Mouse (Mus musculus): ENCODE measurements around the gene Cd68.

Gene Cd68

GRCm38 (mm10) chr11:69693421-69693965 is 27.5 kb upstream of the Cd68 start:
- DNase-seq, result no peak

DNA sequence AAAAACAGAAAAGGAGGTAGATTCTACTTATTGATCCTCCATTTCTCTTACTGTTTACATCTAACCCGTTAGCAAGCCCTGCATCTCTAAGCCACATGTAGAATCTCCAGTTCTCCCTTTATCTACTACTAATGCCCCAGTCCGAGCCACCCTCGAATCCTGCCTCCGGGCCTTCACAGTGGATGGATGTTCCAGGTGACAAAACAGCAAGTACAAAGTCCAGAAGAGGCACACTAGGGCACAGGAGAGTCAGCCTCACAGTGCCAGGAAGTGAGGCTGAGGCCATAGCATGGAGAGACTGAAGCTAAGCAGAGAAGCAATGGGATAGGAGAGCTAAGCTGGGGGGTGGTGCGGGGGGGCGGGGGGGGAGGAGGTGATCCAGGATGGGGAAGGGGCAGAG is 26.9 kb upstream of the Cd68 start:
- DNase-seq, result peak; percentile 78

DNA sequence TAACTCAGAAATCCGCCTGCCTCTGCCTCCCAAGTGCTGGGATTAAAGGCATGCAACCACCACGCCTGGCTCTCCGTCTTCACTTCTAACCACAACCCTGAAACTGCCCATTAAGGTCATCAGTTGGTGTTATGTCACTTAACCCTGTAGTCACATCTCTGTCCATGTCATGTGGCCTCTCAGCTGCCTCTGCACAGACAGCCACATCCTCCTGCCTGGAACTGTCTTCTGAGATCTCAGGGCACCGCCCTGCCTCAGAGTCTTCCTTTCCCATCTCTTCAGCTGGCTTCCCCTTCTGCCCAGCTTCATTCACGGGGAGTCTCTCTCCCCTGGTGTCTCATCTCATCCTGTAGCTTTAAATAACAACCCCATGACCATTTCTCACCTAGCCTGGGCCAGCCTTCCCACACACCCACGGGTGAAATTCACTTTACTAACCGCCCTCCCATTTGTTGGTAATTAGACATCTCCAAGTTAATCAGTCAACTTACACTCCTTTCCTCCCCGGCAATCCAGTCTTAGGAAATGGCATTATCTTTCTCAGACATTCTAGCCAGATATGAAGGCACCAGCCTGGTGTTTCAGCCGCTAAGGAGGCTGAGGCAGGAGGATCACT is 26.4 kb upstream of the Cd68 start:
- DNase-seq, result peak; percentile 63

DNA sequence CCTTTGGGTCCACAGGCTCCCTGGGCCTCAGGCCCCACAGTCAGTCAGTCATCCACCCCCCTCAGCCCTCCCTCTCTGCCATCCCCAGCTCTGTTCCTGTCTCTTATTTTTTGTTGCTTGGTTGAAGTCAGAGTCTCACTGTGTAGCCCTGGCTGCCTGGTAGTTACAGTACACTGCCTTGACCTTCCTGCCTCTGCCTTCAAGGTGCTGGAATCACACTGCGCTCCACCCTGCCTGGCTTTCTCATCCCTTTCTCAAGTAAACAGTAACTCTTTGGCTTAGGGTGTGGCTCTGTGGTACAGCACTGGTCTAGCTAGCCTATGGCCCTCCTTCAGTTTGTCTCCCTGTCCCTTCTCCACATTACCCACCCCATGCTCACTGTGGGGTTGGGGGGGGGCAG is 23.9 kb upstream of the Cd68 start:
- peak; percentile 58 for DNase-seq

DNA sequence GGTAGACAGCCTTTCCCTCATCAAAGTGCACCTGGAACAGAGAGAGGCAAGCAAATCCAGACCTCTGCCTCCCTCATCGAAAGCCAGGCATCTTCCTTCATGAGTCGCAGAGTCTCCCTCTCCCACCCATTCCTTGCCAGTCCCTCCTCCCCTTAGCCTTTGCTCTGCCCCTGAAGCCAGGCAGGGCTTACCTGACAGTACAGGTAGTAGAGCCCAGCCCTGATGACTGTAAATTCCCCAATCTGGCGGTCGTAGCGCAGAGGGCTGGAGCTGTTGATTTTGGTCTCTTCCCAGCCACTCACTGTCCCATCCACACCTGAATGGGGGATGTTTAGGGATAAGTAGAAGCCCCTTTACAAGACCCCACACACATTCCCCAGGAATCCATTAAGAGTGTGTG is 21.1 kb upstream of the Cd68 start:
- no peak for DNase-seq

GRCm38 (mm10) chr11:69686377-69686776 is 20.4 kb upstream of the Cd68 start:
- peak; percentile 69 for DNase-seq

- DNase-seq, result peak; percentile 94
These were observed 19.7 kb upstream of the Cd68 start, which contains the start of gene Tnfsf13 for GRCm38 (mm10) chr11:69685526-69686148. TSS of gene Tnfsf13 (minus strand) at chr11:69685784.

DNA sequence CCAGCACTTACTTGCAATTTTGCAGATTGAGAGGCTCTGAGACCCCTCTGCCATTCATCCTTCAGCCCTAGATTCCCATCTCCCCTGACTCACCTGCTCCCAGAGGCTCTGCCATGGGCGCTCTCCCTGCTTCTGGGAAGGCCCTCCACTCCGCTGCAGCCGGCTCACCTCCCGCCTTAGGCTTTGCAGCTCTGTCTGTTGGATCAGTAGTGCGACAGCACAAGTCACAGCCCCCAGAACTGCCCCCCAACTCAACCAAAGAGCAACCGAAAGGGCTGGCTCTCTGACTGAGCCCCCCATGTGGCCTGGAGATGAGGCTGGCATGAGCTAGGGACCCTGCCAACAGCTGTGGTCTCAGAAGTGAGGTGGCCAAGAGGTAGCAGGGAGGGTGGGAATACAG is 19.0 kb upstream of the Cd68 start:
- no peak for DNase-seq

GRCm38 (mm10) chr11:69684128-69684745 is 18.3 kb upstream of the Cd68 start:
- no peak for DNase-seq

- DNase-seq, result no peak
These were observed 17.6 kb upstream of the Cd68 start for GRCm38 (mm10) chr11:69683576-69683975.

GRCm38 (mm10) chr11:69682840-69683533 is 17.0 kb upstream of the Cd68 start:
- DNase-seq, result peak; percentile 80

- peak; percentile 37 for DNase-seq
These were observed 16.4 kb upstream of the Cd68 start for GRCm38 (mm10) chr11:69682209-69682839.

DNA sequence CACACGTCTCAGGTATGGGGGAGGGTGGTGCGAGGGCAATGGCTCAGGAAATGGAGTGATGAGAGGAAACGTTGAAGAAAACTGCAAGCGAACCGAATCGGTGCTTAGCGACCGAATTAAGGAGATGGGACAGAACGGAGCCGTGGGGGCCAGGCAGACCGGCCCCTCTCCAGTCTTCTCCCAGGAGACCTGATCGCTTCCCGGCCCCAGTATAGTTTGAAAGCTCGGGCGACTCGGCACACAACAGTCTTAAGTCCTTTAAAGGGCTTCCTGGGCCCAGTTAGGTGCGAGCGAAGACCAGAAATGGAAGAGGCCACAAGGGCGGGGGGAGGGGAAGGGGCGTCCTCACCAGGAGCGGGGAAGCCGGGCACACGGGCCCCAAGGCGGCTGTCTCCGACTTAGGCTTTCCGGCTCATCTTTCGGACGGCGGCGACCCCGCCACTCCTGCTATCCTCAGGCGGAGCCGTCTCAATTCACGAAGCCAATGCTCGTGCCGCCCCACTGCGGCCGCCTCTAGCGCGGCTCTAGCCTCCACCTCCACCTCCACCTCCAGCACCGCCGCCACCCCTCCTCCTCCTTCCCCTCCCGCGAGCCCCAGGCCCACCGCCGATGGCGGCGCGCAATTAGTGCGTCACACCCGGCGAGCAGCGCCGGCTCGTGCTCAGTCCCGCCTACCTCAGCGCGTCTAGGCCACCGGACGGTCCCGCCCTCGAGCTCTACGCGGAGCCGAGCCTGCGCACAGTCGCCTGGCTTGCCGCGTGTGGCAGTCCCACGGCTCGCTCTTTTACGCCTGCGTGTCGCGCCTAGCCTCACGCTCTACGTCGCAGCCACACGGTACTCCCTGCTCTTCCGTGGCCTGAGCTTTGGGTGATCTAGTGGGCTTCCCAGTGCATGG is 15.6 kb upstream of the Cd68 start, which contains the start of gene Senp3:
Gene Senp3, minus strand, starts transcription at position 771 of the 895 bp plus-strand sequence.
- DNase-seq, result peak; percentile 94

GRCm38 (mm10) chr11:69680136-69680855 is 14.3 kb upstream of the Cd68 start:
- no peak for DNase-seq

GRCm38 (mm10) chr11:69679144-69679543 is 13.2 kb upstream of the Cd68 start:
- no peak for DNase-seq

- peak; percentile 100 for DNase-seq
These were observed 6.3 kb upstream of the Cd68 start, which contains the start of gene Eif4a1 for GRCm38 (mm10) chr11:69672211-69672706. TSS of gene Eif4a1 (minus strand) at chr11:69672423.

- DNase-seq, result no peak
These were observed 5.8 kb upstream of the Cd68 start for GRCm38 (mm10) chr11:69671726-69672124.

DNA sequence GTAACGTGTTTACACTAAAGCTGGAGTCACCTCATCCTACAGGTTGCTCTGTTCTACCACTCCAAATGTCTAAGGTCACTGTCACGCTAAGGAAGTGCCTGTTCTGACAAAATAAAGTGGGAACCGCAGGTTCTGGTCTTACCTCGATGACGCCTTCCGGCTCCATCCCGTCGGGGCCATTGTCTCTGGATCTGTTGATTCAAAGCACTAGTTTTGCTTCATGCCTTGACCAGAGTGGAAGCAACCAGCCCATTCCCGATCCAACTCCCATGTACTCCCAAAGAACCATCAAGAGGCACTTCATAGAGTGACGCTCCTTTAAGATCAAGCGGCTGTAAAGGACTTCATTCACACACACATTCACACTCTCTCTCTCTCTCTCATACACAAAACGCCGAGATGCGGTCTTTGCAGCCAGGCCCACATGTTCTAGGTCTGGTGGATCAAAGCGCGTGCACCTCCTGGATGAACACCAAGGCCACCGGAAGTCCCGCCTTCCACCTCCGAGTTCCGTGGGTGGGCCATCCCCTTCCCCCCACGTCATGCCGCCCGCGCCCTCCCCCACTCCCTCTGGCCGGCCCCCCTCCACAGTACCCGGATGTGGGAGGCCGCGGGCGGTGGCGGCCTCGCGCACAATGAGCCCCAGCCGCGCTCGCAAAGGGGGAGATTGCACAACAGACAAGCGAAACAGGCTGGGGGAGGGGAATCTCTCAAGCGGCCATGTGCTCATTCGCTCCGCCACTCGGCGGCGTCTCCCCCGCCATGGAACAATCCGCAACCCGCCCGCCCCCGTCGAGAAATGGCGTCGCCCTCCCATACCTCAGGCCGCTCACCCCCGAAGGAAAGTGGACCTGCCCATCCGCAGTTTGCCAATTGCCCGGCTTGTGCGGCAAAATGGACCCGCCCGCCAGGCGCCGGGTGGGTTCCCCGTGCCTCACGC is 5.1 kb upstream of the Cd68 start:
- DNase-seq, result peak; percentile 91

GRCm38 (mm10) chr11:69666665-69667005 is 682 bp upstream of the Cd68 start:
- no peak for DNase-seq
